Mouse (Mus musculus): ENCODE results near the gene 1810013L24Rik.
A peak's percentile ranks its signal among the peaks of the same experiment; 100 is the strongest.
"Not testable (repeated sequence)": the region's sequence is repeated elsewhere in the genome, so short reads cannot be mapped to it uniquely, and the experiment has no call there.

The 1810013L24Rik gene

GRCm38 (mm10) chr16:8836876-8837275, 7.0 kb downstream of the 1810013L24Rik start:
- no peak for DNase-seq (ENCODE audit: inconsistent ontology term)

- no peak for DNase-seq (ENCODE audit: inconsistent ontology term)
These were observed 7.7 kb downstream of the 1810013L24Rik start for GRCm38 (mm10) chr16:8837595-8837994.

- no peak for DNase-seq (ENCODE audit: inconsistent ontology term)
These were observed 9.0 kb downstream of the 1810013L24Rik start for GRCm38 (mm10) chr16:8838921-8839320.

- no peak for DNase-seq (ENCODE audit: inconsistent ontology term)
These were observed 10.7 kb downstream of the 1810013L24Rik start for GRCm38 (mm10) chr16:8840557-8840956.

- no peak for DNase-seq (ENCODE audit: inconsistent ontology term)
These were observed 13.1 kb downstream of the 1810013L24Rik start for GRCm38 (mm10) chr16:8842962-8843361.

GRCm38 (mm10) chr16:8843580-8844175, 13.8 kb downstream of the 1810013L24Rik start:
- DNase-seq (ENCODE audit: inconsistent ontology term): no peak

GRCm38 (mm10) chr16:8845986-8846385, 16.1 kb downstream of the 1810013L24Rik start:
- peak; percentile 74 for DNase-seq (ENCODE audit: inconsistent ontology term)

GRCm38 (mm10) chr16:8848309-8849068, 18.6 kb downstream of the 1810013L24Rik start:
- DNase-seq (ENCODE audit: inconsistent ontology term): no peak

GRCm38 (mm10) chr16:8849929-8850328, 20.0 kb downstream of the 1810013L24Rik start:
- DNase-seq (ENCODE audit: inconsistent ontology term): peak; percentile 60

- no peak for DNase-seq (ENCODE audit: inconsistent ontology term)
These were observed 25.2 kb downstream of the 1810013L24Rik start for GRCm38 (mm10) chr16:8855143-8855542.

- no peak for DNase-seq (ENCODE audit: inconsistent ontology term)
These were observed 26.9 kb downstream of the 1810013L24Rik start for GRCm38 (mm10) chr16:8856820-8857219.

- peak; percentile 84 for DNase-seq (ENCODE audit: inconsistent ontology term)
These were observed 32.6 kb downstream of the 1810013L24Rik start for GRCm38 (mm10) chr16:8862336-8862987.

GRCm38 (mm10) chr16:8864223-8864631, 34.3 kb downstream of the 1810013L24Rik start:
- DNase-seq (ENCODE audit: inconsistent ontology term): peak; percentile 45

GRCm38 (mm10) chr16:8867406-8867955, 37.6 kb downstream of the 1810013L24Rik start:
- DNase-seq (ENCODE audit: inconsistent ontology term): no peak

GRCm38 (mm10) chr16:8868506-8868905, 38.6 kb downstream of the 1810013L24Rik start:
- no peak for DNase-seq (ENCODE audit: inconsistent ontology term)

GRCm38 (mm10) chr16:8869715-8870114, 39.8 kb downstream of the 1810013L24Rik start:
- peak; percentile 72 for DNase-seq (ENCODE audit: inconsistent ontology term)

GRCm38 (mm10) chr16:8871376-8871775, 41.5 kb downstream of the 1810013L24Rik start:
- no peak for DNase-seq (ENCODE audit: inconsistent ontology term)

GRCm38 (mm10) chr16:8872019-8872418, 42.1 kb downstream of the 1810013L24Rik start:
- no peak for DNase-seq (ENCODE audit: inconsistent ontology term)

GRCm38 (mm10) chr16:8872486-8872885, 42.6 kb downstream of the 1810013L24Rik start:
- DNase-seq (ENCODE audit: inconsistent ontology term): no peak

- DNase-seq (ENCODE audit: inconsistent ontology term): no peak
These were observed 50.2 kb downstream of the 1810013L24Rik start for GRCm38 (mm10) chr16:8880076-8880475.

GRCm38 (mm10) chr16:8883674-8884241, 53.9 kb downstream of the 1810013L24Rik start:
- DNase-seq (ENCODE audit: inconsistent ontology term): peak; percentile 82

- not testable (repeated sequence) for DNase-seq (ENCODE audit: inconsistent ontology term)
These were observed 64.3 kb downstream of the 1810013L24Rik start for GRCm38 (mm10) chr16:8894214-8894613.
